Mouse (Mus musculus) lung, postnatal 0 days (tissue): Measurements from ENCODE around the gene Krtap1-3.
"Not testable (repeated sequence)": the region's sequence is repeated elsewhere in the genome, so short reads cannot be mapped to it uniquely, and the experiment has no call there.

ENCODE experiments used
- CTCF ChIP-seq: IDR thresholded peaks from 2 replicates; pipeline ENCODE4 v1.5.1; 2016; ENCODE audit warnings: antibody characterized with exemption, mild to moderate bottlenecking
- EP300 ChIP-seq: IDR thresholded peaks from 2 replicates; pipeline ENCODE4 v1.6.1; 2016; ENCODE audit warnings: antibody characterized with exemption, mild to moderate bottlenecking, control low read depth

GRCm38 (mm10) chr11:99597742-99598141, 6.6 kb upstream of the Krtap1-3 start, which contains the start of gene Krtap9-3:
- not testable (repeated sequence) for TF ChIP-seq EP300, CTCF
